Mouse (Mus musculus): Measurements from ENCODE around the gene Gpbp1. TPM values are rescaled to one million over a fixed set of nuclear protein-coding genes. Genes with fewer than 3 reads are reported as not detected.

Gene Gpbp1
- total RNA-seq, 2 experiments from 2014 or later, result 49.8 to 58.4 TPM

- DNase-seq, result no peak
Measured at GRCm38 (mm10) chr13:111470562-111471237, 19.2 kb downstream of the Gpbp1 start.

DNA sequence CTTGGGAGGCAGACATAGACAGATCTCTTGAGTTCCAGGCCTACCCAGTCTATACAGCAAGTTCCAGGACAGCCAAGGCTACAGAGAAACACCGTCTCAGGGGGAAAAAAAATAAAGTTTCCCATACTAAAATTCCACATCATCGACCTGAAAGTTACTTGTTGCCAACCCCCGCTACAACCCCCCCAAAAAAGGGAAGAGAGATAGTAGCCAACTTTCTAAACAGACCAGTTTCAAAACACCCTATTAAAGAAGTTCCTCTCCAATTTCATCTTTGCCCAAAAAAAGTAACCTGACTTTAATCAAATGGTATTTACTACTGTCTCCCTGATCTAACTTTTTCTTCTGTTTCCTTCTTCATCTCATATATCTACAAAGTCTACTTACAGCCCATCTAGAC is 22.6 kb downstream of the Gpbp1 start:
- DNase-seq, result no peak

GRCm38 (mm10) chr13:111461424-111461823 is 28.5 kb downstream of the Gpbp1 start:
- DNase-seq, result peak; percentile 11 to 61

DNA sequence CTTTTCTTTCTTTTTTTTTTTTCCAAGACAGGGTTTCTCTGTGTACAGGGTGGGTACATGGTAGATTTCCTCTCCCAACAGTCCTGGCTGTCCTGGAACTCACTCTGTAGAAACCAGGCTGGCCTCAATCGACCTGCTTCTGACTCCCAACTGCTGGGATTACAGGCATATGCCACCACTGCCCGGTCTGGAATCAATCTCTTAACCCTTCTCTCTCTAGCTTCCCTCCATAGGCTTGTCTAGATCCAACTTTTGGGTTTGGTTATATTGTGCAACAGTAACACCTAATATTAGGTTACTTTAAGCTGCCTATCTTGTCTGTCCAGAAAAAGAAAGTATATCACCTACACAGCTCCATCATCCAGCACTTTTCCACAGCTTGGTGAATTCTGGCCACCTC is 33.1 kb downstream of the Gpbp1 start:
- no peak for DNase-seq

DNA sequence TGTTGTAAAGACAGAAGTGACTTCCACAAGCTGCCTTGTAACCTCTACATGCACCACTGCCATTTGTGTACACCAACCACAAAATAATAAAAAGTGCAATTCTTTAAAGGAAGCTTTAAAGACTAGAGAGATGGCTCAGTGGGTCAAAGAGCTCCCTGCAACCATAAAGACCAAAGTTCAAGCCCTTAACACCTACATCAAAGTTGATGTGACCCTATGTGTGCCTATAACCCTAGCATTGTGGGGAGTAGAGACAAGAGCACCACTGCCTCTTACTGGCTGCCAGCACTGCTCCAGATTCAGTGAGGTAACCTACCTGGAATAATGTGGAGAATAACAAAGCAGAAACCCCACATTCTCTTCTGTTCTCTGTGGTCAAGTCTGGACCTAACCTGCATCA is 45.6 kb downstream of the Gpbp1 start:
- DNase-seq, result no peak

GRCm38 (mm10) chr13:111431174-111431573 is 58.7 kb downstream of the Gpbp1 start:
- no peak for DNase-seq

DNA sequence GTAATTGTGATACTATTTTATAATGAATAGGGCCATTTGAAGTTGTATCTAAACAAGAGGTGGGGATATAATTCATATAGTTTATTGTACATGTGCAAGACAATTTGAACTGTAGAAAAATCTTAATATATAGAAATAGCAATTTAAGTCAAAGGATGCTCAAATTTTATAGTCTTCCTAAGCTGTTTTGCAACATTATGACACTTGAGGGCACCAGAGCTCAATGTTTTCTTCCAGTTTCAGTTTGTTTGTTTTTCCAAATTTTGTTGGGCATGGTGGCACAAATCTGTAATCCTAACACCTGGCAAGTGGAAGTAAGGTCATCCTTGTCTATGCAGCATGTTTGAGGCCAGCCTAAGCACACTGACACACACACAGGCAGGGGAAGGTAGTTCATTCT is 68.6 kb downstream of the Gpbp1 start:
- DNase-seq, result no peak

DNA sequence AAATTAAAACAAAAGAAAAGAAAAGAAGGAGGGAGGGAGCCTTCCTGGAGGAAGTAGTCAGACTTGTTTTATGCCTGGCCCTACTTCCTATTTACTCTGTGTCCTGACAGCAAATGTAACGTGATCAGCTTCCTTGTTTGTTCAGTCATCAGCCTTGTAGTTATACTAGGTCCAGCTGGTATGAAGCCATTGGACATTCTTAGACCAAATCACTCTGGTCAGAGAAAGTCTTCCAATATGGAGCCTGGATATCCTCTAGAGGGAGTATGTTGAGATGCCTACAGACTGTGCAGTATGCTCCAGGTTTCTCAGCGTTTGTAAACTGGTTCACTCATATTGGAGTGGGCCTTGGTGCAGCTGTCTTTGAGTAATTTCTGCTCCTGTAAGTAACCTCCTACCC is 71.8 kb downstream of the Gpbp1 start:
- no peak for DNase-seq

GRCm38 (mm10) chr13:111413156-111413555 is 76.8 kb downstream of the Gpbp1 start:
- peak; percentile 23 to 83 for DNase-seq

DNA sequence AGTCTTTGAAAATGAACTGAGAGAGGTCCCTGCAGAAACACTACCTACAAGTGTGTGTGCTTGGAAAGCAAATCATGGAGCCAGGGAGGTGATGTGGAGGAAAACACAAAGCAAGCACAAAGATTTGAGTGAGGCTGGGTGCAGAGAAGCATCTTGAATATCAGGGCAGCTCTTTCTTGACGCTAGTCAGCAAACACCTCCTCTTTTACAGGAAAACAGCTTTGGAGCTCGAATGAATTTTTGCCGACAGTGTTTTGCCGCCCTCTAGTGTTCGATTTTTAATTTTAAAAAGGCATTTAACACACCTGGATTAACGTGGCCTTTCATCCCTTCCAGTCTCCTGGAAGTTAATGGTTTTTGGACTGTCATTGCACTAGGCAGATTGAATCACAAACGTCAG is 79.1 kb downstream of the Gpbp1 start:
- DNase-seq, result peak; percentile 26 to 67

DNA sequence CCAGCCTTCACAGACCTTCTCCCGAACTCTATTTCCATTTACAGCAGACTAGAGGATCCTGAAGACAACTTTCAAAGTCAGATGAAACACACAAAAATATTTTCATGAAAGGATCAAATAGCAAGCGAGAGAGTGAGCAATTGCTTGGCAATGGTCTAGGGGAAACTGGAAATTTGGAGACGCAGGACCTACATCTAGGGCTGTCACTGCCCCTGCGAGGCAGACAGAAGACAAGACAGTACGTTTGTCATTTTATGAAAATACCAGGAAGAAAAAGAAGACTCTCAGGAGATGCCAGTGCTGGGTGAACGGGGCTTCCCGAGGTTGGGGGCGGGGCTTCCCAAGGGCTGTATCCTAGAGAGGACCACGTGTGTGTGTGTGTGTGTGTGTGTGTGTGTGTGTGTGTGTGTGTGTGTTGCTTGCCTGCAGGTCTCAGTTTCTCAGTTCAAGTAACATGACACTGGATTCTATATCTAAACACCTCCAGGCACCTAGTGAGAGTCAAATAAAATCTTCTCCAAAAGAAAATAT is 83.0 kb downstream of the Gpbp1 start:
- no peak for DNase-seq

DNA sequence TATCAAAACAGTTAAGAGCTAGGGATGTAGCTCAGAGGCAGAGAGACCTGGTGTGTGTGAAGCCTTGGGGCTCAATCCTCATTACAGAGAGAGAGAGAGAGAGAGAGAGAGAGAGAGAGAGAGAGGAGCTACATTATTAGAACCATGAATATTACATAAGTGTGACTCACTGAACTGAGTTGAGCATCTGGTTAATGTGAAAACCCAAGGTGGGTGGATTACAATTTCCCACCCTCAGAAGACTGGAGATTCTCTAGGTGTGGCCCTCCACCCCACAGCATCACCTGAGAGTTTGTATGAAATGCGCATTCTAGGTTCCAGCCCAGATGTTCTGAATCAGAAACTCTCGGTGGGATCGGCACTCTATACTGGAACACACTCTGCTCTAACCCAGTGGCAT is 84.0 kb downstream of the Gpbp1 start:
- no peak for DNase-seq

DNA sequence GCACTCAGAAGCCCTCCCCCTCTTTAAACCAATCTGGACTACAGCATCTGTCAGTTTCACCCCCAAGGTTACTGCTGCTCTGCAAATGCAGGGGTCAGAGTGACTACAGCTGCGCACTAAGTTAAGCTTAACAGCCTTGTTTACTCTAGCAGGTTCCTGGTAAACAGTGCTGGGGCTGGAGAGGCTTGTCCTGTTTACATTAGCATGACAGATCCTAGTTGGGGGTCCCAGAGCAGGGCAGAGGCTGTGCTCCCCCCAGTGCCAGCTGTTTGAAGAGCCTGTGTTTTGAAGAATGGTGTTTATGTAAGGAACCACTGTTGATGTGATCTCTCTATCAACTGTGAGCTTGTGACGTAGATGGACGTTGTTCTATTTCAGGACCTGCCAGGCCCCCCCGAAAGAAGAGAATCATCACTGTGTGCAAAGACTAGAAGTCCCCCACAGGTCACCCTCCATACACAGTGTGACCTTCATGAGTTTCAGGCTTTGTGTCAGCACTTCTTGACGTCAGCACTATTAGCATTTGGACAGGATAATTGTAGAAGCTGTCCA is 92.2 kb downstream of the Gpbp1 start:
- no peak for DNase-seq

GRCm38 (mm10) chr13:111397061-111397460 is 92.8 kb downstream of the Gpbp1 start:
- DNase-seq, result no peak

- no peak for DNase-seq
Measured at GRCm38 (mm10) chr13:111395528-111395927, 94.4 kb downstream of the Gpbp1 start.

DNA sequence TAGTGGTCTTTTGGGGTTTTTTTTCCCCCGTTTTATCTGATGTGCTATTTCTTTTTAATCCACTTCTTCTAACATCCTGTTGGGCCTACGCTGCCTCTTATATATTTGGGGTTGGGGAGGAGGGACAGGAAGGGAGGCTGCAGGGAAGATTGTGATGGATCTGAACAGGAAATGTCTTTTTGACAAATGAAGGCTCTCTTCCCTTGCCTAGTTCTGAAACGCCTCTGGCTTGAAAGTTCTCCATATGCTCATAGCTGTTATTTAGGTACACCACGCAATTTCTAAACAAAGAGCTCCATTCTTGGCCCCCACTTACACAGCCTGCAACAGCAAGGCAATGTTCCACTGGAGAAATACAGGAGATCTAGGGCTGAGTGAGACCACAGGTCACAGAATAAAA is 95.0 kb downstream of the Gpbp1 start:
- DNase-seq, result no peak

- DNase-seq, result no peak
Measured at GRCm38 (mm10) chr13:111394341-111394740, 95.6 kb downstream of the Gpbp1 start.

GRCm38 (mm10) chr13:111393426-111393825 is 96.5 kb downstream of the Gpbp1 start:
- DNase-seq, result no peak

DNA sequence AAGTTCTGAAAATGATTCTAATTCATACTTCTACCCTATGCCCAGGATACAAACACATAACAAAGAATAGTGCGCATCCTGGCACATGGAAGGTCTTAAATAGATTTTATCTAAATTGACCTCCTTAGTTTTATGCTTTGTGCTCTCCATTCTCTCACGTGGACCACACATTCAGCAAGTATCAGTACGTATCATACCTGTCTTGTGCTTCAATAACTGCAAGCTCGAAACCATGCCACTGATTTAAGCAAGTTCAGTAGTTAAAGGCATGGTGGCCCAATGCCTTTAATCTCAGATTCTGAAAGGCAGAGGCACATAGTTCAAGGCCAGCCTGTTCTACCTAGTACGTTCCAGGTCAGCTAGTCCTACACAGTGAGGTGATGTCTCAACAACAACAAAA is 98.5 kb downstream of the Gpbp1 start:
- DNase-seq, result no peak

GRCm38 (mm10) chr13:111391011-111391410 is 98.9 kb downstream of the Gpbp1 start:
- no peak for DNase-seq

DNA sequence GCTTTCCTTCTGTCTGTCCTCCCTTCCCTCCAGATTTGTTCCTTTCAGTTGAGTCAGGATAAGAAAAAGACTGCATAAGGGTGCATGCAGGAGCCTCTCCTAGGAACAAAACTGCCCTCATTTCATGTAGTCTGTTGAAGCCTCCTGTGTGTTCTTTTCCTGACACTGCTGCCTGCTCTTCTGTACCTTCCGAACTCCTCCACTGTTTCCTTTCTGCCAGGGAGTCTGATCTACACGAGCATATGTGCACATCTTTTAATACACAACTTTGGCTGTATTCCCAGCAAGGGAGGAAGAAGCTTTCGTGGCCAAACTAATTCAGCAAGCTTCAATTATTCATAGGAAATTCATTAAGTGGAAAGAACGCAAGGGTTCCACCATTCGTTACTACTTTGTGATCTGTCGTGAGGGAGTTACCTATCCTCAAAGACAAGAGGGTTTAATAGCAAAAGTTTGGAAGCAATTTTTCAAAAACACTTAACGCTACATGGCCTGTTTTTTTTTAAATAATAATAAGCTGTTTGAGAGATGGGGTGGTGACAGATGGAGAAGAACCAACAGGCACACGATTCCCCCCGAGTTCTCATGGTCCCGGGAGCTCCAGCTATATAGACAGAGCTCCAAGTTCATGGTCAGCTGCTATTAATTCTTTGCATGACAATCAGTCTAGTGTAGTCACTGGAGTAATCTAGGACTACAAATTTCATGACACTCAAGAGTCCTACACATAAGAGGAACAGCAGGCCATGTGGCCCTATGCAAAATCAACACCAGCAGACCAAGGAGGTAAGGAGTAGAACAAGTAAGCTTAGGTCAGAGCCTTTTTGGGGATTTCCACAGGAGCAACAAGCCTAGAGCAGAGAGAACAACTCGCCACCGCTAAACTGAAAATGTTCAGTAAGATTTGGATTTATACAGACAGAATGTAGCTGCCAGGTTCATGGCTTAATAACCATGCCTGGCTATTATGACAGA is 105.6 kb downstream of the Gpbp1 start:
- DNase-seq, result no peak
